Mouse (Mus musculus): ENCODE measurements around the gene Pigu.

Gene Pigu

DNA sequence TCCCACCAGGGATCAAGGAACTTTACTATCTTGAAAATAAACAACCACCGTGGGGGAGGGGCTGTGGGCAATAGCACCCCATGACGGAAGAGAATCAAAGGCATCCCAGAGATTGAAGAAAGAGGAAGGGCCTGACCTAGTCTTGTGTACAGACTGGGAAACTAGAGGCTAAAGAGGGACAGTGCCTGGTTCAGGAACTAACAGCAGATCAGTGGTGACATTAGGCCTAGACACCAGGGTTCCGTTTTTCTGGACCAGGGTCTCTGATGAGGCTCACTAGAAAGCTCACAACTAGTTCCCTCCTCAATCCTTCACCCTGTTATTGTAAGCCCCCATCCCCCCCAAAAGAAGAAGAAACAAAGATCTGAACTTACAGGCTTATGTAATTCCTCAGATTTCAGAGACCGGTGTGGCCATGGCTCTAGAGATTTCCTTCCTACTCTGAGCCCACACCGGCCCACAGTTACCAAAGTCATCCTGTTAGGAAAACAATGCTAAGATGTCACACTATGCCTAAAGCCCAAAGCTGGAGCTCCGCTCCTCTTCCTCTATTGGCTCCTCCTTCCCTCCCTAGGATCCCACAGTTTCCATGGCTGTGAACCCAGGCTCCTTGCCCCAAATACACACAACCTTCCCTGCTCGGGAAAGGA is 10.5 kb upstream of the Pigu start:
- DNase-seq, result peak in 1 of 2 experiments; percentile 34

DNA sequence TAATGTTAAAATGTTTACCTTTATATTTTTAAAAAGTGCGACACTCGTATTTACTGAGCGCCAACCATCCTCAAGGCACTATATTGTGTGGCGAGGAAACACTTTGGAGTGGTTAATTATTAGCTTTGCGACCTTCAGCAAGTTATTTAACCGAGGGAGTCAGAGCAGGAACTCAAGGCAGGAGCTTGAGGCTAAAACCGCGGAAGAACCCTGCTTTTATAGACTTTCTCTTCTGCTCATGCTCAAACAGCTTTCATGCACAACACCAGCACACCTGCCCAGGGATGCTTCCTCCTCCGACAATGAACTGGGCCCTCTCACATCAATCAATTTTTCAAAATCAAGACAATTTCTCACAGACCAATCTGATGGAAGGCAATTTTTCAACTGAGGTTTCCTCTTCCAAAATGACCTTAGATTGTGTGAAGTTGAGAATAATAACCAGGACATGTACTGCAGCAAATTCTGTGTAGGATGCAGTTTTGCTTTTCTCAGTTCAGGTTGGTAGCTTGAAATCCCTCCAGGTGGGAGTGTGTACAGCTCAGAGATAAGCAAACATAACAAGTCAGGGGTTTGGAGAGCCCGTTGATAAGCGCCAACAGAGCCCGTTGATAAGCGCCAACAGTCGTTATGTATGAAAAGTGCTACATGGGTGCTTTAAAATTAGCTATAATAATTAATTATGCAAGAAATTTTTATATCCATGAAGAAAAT is 613 bp upstream of the Pigu start:
- peak; percentile 16 to 18 for DNase-seq

DNA sequence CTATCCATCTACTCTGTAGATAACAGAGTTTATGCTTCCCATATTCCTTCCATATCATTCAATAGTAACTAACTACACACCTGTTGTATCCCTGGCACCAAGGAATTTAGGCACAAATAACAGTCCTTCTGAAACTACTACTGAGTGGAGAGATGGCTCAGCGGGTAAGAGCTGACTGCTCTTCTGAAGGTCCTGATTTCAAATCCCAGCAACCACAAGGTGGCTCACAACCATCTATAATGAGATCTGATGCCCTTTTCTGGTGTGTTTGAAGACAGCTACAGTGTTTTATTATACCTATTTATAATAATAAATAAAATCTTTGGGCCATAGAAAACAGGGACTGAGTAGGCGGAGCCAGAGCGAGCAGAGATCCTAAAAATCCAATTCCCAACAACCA is 2.8 kb downstream of the Pigu start:
- DNase-seq, result no peak

DNA sequence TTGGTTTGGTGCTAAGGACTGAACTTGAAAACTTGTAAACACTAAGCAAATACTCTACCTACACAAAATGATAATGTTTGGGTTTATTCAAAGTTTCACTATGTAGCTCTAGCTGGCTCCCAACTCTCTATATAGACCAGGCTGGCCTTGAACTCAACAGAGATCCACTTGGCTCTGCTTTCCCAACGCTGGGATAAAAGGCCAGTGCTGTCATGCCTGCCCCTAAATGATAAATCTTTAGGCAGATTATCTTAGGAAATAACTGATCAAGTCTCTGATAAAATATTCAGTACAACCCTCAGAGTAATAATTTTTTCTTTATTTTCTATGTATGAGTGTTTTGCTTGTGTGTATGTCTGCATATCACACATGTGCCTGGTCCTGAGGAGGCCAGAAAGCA is 10.6 kb downstream of the Pigu start:
- DNase-seq, result no peak

DNA sequence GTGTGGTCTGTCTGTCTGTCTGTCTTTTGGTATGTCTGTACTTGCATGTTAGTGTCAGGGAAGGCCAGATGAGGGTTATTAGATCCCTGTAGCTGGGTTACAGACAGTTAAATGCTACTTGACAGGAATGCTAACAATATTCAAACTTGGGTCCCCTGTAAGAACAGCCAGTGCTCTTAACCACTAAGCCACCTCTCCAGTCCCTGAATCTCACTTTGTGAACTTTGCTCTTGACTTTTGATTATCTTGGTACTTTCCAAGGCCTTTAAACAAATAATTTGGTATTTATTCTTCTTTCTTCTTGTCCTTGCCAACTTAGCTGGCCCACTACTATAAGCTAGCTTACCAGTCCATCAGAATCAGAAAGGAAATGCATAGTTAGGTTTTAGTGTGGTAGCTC is 17.1 kb downstream of the Pigu start:
- DNase-seq, result peak in 1 of 2 experiments; percentile 27

DNA sequence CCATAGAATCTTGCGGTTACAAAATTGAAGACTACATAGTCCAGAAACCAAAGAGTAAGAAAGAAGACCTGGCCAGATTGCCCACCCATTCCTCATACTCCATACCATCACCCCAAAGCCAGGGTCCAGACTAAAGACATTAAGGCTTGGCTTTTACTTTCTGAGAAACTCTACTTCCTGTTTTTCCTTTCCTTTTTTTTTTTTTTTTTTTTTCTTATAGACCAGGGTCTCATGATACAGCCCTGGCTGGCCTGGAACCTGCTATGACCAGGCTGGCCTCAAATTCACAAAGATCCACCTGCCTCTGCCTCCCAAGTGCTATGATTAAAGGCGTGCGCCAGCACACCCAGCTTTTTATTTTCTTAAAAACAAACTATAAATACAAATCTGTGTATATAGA is 21.0 kb downstream of the Pigu start:
- DNase-seq, result no peak

DNA sequence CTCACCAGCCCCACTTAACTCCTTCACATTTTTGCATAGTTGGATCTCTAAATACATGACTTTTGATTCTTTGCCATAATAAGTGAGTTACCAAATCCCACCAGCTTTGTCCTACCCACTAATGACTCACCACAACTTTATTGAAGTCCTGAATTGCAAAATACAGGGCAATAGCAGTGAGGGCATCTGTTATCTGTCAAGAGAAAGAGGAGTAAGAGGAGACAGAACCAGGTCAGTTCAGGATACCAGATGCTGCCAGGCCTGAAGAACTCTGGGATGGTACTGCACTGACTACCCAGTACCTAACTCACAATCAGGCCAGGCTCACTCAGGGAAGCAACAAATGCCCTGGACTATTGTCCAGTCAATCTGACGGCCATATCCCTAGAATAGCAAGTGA is 22.0 kb downstream of the Pigu start:
- no peak for DNase-seq

DNA sequence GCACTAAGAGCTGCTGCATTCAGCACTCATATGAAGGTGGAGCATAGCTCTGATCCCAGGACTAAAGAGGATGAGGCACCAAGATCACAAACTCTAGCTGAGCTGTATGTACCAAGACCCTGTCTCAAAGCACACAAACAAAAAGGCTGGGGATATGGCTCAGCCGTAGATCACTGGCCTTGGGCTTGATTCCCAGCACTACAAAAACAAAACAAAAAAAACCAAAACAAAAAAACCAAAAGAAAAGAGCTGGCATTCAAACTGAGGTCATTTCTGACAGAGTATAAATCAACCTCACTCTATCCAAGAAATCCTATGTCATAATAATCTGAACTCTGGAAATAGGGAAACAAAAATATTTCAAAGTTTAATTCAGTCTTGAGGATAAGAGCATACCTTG is 23.8 kb downstream of the Pigu start:
- no peak for DNase-seq

DNA sequence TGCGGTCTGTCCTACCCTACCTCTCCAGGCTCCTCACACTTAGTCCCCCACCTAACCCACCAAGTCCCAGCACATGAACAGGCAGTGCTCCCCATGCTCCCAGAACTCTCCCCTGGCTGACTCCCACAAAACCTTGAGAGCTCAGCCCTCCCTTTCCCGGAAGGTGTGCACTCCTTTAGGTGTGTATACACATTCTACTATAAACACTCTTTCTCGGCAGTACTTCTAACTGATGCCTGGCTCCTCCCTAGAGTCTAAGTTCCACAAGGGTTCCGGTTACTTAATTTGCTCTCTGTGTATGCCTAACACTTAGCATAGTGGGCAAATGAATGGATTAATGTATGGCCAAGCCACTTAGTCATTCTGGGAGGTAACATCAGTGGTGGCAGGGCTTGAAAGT is 25.9 kb downstream of the Pigu start:
- peak; percentile 36 to 58 for DNase-seq

DNA sequence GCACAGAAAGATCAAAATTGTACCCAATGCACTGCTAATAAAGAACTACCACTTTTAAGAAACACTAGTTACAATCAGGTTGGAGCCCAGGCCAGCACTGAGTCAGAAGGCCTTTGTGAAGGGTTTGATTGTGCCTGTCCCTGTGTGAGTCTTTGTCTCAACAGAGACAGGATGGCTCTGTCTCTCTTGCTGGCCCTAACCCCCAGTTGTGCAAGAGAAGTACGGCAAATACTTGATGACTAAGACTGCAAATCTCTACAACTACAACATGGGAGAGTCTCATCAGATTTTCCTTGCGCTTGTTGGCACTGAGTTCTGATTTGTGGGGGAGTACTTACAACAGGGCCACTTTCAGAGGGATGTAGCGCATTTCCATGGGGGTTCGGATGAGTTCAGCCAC is 26.4 kb downstream of the Pigu start:
- DNase-seq, result peak in 1 of 2 experiments; percentile 19

DNA sequence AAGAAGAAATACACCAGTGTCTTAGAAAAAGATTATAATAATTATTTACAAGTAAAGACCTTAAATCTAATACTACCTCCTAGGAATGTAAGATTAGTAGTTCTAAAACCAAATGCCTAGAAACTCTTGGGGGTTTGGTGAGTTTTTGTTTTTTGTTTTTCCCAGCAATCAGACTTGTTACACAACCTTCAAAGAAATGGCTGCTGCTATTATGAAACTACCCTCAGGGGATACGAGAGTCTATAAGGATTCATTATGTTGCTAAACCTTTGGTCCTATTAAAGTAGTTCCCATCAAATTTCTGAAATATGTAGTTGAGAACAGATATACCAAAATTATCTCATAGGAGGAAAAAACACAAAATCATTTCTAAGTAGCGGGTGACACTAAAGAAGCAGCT is 27.5 kb downstream of the Pigu start:
- no peak for DNase-seq

DNA sequence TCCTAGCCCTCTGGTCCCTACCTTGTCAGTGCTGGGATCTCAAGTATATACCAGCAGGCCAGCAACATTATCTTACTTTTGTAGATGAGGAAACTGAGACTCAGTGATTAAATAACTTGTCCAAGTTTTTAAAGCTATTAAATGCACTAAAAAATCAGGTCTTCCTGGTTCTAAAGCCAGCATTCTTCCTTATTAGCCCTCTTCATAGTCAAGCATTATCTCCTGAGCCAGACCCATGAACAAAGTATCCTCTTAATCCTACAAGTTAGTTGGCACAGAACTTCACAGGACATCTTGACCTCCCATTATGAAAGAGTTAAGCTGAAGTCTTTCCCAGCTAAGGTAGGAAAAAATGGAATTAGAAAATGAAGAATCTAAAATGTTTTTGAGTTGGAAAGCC is 28.3 kb downstream of the Pigu start:
- no peak for DNase-seq

DNA sequence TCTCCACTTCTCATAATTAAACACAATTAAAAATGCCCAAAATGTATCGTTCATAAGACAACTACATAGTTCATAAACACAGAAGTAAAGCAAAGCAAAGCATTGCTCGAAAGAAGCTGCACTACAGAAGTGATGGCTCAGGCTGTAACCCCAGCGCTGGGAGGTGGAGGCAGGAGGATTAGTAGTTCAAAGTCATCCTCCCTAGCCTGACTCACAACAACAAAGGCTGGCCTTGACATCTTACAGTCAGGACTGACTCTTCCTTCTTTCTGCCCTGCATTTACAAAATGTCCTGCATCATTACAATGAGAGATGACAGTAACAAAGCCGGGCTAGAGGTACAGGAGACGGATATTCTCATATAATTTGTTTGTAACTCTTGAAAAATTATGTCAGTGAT is 29.3 kb downstream of the Pigu start:
- no peak for DNase-seq

DNA sequence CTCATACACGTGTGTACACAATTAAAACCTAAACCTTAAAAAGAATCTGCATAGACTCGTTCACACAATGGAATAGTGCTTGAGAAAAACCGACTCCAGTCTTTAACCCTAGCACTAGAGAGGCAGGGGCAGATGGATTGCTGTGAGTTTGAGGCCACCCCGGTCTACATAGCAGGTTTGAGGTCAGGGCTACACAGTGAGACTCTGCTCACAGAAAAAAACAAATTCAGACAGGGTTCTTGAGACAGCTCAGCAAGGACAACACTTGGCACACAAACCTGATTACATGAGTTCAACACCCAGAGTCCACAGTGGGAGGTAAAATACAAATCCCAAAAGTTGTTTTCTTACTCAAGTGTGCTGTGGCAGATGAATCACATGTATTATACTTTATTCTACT is 31.2 kb downstream of the Pigu start:
- DNase-seq, result no peak

DNA sequence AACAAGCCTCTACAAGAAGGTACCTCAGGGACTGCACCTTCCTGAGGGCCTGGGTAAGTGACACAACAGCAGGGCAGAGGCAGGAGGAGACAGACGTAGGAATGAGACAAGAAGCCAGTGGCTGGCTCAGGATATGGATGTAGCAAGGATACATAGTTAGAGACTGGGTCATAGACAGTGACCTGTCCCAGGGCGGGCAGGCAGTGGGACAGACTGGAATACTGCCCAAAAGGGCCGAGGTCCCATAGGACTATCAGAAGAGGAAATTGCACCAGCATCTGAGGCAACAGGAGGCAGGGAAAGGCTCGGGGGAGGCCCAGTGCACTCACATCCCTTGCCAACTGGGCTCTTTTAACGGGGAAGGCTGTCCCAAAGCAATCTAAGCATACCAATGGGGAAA is 36.6 kb downstream of the Pigu start:
- DNase-seq, result peak in 1 of 2 experiments; percentile 16

DNA sequence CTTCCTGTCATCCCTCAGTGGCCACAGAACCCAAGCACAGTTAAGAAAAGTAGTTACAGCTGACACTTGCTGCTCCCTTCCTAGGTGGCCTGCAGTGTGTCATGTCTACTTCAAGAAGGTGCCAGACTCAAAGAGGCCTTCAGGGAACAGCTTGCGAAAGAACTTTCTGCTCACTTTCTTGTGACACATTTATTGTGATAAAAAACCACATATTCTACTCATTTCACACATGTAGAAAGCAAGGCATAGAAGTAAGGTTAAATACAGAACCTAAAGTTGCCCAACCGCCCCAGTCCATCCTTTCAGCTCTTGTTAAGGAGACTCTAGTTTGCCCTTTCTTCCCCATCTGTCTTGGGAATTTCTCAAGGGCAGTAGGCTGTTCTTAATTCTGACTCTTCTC is 38.6 kb downstream of the Pigu start:
- DNase-seq, result no peak

DNA sequence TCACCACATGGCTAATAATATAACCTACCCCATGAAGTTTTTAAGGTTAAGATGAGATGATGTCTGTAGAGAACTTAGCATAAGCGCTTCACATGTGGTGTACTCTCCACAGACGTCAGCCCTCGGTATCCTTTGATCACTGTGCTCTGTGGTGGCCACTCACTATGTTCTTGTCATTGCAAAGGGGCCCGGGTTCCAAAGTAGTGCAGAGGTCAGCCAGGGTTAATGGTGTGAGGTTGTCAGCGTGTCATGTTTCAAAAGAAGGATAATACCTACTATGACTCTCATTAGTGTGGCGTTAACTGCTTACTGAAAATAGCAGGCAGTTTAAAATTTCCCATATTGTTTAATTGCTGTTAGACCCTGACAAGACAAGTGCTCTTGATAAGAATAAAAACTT is 43.6 kb downstream of the Pigu start:
- DNase-seq, result no peak

DNA sequence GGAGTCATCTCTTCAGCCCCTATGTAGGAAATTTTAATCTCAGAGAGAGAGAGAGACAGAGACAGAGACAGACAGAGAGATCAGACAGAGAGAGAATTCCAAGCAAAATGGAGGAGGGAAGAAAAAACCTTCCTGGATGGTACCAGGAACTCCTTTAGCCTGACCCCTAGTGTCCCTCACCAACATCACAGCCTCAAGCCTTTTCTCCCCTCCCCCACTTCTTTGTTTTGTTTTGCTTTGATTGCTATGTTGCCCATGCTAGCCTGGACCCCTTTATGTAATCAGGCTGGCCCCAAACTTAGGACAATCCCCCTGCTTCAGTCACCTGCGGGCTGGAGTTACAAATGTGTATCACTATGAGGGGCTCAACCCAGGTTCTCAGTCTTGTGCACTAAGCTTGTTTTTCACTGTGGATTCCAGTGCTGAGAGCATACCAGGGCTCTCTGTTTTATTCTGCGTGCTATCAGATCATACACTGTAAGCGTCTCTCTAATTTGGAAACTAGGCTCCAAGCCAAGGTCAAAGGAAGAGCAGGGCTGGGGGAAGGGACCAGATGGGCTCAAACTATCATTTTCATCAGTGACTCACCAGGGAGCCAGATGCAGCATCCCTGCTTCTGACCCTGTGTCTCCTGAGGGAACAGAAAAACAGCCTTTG is 48.2 kb downstream of the Pigu start:
- DNase-seq, result peak; percentile 31 to 57

DNA sequence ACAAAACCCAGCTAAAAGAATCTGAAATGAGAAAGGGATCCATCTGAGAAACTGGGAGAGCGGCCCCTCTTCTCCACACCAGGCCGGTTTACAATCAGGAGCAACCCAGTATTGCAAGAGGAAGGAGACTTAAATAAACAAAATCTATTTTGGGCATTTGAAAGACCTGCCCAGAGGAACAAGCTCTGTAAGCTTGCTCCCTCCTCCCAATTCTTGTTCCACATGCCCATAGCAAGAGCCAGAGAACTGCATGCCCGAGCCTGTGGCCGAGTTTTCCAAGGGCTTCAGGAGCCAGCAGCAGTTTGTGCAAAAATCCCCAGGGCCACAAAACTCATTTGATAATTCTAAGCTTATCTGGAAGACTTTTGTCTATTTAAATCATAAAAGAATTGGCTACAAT is 57.7 kb downstream of the Pigu start:
- peak in 1 of 2 experiments; percentile 47 for DNase-seq

DNA sequence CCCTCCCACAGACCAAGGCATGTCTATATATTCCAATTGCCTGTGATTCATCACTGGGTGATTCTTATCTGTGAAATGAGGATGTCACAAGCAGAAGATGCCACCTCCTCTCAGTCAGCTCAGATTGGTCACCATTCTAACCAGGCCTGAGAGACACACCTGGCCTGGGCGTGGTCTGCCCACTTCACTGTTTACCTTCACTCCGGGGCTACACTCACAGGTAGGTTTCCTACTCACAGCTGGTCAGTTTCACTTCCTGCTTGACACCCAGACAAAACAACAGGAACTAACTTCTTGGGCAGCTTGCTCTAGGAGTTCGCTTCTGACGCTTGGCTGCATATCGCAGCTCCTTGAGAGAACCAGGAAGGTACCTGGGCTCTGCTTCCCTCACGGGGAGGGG is 61.8 kb downstream of the Pigu start:
- peak; percentile 29 to 51 for DNase-seq

DNA sequence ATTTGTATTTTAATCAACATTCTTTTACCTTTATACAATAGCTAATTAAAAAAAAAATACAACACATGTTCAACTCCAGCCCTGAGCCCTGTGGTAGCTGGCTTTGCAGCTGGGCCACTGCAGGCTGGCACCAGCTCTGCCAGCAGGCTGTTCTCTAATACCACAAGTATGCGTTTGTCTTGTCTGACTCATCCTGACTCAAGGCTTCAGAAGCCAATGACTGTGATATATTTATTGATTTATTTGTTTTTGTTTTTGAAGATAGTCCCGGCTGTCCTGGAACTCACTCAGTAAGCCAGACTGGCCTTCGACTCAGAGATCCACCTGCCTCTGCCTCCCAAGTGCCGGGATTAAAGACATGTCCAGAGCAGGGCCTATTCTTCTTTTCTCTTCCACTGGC is 63.3 kb downstream of the Pigu start:
- DNase-seq, result no peak

DNA sequence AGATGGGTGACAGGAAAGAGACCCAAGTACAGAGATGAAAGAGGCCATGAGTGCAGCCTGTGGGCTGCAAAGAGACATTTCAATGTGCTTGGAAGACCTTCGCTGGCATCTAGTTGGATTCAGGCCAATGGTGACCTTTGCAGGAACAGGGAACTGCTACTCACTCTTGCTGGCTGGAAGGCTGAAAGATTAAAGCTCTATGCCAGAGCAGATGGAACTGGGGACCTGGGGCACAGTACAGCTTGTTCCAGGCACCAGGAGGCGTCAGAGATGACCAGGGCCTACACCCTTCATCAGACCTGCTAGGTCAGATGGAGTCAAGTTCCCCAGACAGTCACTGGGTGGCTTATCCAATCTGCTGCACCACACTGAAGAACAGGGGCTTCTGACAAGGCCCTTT is 63.8 kb downstream of the Pigu start:
- DNase-seq, result no peak

DNA sequence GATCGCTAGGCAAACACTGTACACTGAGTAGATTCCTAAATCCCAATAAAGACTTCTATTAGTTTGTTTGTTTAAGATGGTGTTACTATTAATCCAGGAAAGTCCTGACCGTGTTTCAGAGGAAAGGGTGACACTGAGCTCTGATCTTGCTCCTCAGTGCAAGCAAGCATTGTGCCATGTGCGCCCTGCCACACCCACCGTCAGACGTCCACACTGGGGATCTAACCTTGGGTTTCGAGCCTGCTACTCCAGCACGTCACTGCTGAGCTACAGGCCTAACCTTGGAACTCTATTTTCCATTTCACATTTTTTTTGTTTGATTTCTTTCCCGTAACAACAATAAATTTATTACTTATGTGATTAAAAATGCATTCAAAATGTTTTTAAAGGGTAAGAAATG is 67.2 kb downstream of the Pigu start:
- DNase-seq, result no peak
